Mouse (Mus musculus) thymus, adult 18-20 months (tissue): ENCODE measurements at regions not wholly inside any gene's neighbourhood (a gene's known extent, or its start where the extent isn't known, plus 50 kb on each side); places are given as distances from the start of the nearest gene placed in this dataset.
"Not testable (repeated sequence)": the region's sequence is repeated elsewhere in the genome, so short reads cannot be mapped to it uniquely, and the experiment has no call there.

ENCODE experiments used
- DNase-seq, 2 experiments: peaks; one replicate each; pipeline ENCODE4 v3.0.0; 2022; ENCODE audit warnings: mixed read lengths in 2 of 2

DNA sequence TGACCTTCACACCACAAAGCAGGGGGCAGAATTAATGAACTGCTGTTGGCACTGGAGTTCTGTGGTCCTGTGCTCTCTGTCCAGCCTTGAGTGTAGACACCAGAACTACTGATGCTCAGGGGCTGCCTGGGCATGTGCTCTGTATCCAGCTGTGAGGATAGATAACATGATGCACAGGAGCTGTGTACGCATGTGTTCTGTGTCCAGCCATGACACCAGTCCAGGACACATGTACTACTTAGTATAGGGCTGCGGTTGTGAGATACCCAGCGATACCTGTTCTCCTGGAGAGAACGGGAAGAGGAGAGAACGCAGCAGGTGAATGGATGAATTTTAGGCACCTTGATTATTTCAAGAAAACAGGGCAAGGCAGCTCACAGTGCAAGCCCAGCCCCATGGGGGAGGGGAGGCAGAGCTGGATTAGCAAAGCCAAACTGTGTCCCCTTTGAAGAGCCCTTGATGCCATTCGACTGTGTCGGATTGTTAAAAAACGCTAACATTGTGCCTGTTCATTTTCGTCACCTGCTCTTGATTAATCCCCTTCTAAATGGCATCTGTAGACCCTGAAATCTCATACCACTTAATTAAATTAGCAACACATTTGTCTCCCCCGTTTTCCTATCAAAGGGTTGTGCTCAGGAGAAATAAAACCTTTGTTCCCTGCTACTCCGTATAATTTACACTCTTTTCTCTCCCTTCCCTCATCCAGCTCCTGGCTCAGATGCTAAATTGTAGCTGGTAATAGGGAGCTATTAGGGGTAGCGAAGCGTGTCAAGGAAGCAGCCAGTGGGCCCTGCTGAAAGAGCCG is 218.8 kb upstream of the Irx4 start:
- no peak for DNase-seq

- no peak for DNase-seq
Observed at GRCm38 (mm10) chr13:73069840-73070530, 190.3 kb upstream of the Irx4 start.

DNA sequence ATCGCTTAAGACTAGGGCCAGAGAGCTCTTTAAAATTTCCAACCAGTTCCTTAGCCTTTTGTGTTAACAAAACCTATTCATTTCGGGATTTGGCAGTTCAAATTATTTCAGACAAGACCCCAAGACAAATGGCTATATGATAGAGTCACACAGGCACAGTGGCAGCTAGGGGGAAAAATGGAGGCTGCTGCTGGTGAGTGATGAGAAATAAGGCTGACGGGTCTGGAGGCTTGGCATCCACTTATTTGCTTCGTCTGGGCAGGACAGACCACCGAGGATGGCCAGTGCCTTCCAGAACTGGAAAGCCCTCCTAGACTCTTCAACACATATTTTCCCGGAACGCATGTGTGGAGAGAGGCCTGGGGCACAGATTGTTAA is 189.8 kb upstream of the Irx4 start:
- DNase-seq: no peak

DNA sequence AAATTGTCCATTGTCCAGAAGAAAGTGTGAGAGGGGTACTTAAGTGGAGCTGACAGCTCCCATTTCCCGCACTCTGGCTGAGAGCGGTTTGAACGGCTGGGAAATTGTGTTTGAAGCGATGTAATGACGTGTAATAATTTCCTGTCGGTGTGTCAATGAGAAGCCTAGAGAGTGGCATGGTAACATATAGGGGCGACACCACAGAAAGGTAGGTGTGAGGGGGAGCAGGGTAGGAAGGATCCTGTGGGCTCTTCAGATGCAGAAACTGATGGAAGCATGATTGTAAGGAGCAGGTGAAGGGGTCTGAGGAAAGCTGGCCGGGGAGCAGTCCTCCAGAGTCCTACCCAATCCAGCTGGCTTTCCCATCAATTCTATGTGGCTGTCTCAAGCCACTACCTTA is 189.2 kb upstream of the Irx4 start:
- no peak for DNase-seq

GRCm38 (mm10) chr13:73071854-73072852 is 188.1 kb upstream of the Irx4 start:
- no peak for DNase-seq

DNA sequence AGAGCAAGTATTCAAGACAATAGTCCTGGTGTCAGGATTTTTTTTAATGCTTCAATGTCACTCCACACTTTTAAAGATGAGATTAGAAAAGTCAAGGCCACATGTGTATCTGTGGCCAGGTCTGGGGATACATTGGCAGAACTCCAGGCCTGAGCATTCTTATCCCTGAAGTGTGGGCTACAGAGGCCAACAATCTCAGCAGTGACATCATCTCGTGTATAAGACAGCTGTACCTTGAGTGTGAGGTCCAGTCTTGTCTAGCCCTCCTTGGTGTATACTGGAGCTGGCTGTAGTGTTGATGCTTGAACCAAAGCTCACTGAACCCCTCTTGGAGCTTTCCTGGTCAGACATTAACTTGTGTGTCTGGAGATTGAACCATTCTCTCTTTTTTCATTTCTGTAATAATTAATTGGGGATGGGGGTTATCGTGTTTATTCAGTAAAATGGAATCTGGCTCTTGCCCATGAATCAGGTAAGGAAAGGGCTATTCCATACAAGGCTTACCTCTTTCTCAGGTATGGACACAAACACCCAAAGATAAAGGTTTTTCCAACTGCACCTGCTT is 182.3 kb upstream of the Irx4 start:
- DNase-seq: no peak

- DNase-seq: not testable (repeated sequence)
Observed at GRCm38 (mm10) chr13:73087815-73088214, 172.5 kb upstream of the Irx4 start.

DNA sequence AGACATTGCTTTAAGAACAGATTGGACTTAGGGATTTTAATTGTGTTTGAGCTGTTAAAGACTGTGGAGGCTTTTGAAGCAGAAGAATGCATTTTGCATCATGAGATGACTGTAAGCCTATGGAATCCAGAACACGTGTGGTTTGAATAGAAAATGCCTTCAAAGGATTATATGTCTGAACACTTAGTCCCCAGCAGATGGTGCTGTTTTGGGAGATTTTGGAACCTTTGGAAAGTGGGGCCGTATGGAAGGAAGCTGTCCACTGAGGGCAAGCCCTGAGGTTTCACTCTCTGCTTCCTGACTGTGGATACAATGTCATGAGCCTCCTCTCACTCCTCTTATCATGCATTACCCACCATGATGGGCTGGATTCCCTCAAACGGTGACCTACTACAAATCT is 168.4 kb upstream of the Irx4 start:
- DNase-seq: no peak

DNA sequence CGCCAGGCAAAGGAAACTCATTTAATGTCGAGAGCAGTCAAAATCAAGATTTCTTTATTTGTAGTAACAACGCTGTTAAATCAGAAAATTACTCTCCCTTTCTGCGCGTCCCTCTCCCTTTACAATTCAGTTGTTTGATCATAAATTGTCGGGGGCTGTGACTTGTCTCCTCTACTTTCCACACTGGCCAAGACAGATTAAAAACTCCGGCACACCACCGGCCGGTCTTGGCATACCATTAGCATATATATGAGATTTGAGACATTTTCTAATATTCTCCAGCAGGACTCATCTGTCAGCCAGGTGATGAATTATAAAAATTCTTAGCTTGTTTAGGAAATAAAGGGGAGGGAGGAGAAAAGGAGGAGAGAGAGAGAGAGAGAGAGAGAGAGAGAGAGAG is 162.8 kb upstream of the Irx4 start:
- DNase-seq: no peak

GRCm38 (mm10) chr13:73099407-73099806 is 160.9 kb upstream of the Irx4 start:
- no peak for DNase-seq

- DNase-seq: no peak
Observed at GRCm38 (mm10) chr13:73107250-73107993, 152.9 kb upstream of the Irx4 start.

- no peak for DNase-seq
Observed at GRCm38 (mm10) chr13:73116822-73117632, 143.3 kb upstream of the Irx4 start.

DNA sequence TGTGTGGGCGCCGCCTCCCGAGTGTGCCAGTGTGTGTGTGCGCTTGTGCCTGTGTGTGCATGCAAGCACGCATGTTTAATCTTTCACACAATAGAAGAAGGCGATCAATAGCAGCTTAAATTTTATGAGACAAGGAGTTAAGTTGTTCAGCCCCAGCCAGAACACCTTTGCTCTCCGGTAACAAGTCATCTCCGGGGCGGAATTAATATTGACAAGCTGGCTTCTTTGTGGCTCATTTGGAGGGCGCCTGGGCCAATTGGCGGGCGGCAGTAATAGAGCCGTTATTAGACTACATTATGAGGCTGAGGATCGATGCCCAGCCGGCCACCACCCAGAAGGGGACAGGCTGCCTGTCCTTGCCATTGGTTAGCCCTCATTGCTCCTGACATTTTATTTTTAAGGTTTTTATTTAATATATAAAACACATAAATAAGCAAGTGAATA is 142.6 kb upstream of the Irx4 start:
- DNase-seq: no peak

- DNase-seq: no peak
Observed at GRCm38 (mm10) chr13:73122945-73123344, 137.3 kb upstream of the Irx4 start.

- DNase-seq: no peak
Observed at GRCm38 (mm10) chr13:73131270-73131669, 129.0 kb upstream of the Irx4 start.

DNA sequence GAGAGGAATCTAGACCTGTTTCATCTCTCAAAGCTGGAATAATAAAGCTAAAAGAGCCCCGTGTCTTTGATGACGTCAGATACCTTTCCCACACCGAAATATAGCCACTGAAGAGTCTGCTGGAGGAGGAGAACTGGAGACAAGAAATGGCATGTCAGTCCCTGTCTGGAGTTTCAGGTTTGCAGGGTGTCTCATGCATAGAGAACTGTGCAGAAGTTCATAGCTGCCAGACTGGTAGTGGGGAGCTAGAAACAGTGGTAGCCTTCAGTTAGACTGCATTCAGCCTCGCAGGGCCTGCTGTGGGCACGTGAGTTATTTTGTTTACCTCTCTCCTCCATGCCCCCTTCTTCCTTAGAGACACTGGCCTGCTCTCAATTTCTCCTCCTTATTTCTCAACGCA is 127.5 kb upstream of the Irx4 start:
- no peak for DNase-seq

- DNase-seq: no peak
Observed at GRCm38 (mm10) chr13:73134929-73135328, 125.3 kb upstream of the Irx4 start.

GRCm38 (mm10) chr13:73141302-73141701 is 119.0 kb upstream of the Irx4 start:
- DNase-seq: no peak

DNA sequence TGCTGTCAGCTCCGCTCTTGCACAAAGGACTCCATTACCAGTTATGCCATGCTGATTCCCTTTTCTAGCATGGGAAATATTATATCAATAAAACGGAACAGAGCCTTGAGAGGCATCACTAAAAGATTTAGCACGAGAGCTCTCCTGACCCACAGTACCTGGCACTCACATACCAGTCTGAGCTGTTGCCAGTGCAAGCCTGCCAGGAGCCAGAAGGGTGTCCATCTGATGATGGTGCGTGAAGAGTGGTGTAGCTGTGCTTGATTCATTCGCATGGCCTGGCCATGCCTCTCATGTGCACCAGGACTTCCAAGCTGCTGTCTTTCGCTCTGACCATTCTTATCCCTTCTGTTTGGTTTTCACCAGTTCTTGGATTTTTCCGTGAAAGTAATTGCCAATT is 102.3 kb upstream of the Irx4 start:
- no peak for DNase-seq

DNA sequence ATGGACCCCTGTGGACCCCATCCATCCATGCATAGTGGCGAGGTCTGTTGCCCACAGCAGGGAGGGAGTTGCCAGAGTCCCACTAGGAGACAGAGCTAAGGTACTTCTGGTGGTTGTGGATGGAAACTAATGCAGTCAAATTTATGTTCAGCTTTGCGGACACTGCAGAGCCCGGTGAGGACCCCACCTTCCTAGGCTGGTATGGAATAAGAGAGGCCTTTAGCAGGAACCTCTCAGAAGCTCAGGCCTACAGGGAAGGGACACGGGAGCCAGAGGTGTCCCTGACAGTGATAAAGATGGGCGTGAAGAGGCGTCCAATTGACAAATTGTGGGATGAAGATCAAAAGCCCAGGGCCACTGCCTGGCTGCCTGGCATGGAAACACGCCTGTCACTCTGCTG is 100.8 kb upstream of the Irx4 start:
- no peak for DNase-seq

DNA sequence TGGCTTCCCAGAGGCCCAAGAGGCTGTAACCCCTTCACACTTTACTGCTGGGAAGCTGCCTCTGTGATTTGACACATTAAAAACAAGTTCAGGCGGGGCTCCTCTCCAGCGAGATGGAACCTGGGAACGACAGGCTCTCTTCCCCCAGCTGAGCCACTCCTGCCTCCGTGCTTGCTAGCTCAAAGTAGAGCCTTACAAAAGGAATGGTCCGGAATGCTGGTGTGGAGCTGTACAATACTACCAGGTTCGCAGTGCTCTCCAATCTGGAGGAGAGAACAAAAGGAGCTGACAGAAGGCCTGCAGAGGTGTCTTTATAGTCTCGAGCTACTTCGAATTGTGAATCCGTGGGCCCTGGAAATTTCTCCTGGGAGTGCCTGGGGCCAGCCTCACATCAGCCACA is 100.4 kb upstream of the Irx4 start:
- DNase-seq: no peak
